Mouse (Mus musculus): Measurements from ENCODE around the gene Dusp6. TPM values are rescaled to one million over a fixed set of nuclear protein-coding genes. Genes with fewer than 3 reads are reported as not detected.

Dusp6 gene
- polyA plus RNA-seq, 1 experiment: 98.8 TPM

DNA sequence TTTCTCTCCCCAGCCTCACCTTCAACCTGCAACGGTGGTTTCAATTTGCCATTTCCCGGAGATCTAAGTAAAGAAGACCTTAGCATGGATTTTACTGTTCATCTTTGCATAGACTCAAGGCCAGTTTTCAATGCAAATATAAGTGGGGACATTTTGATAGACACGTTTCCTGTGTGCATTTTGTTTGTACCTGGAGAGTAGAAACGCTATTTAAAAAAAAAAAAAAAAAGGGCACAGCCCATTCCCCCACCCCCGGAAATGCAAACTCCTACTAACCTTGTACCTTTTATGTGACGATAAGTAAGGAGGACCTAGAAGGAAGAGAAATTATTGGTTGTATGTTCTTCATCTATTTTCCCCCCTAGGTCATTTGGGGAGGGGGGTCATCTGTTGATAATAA lies 24.2 kb downstream of the Dusp6 start:
- TF ChIP-seq POLR2A (IDR thresholded peaks at IDR 0.05; ENCODE audit: low read depth, low read length): no peak
- TF ChIP-seq CTCF (IDR thresholded peaks at IDR 0.05; ENCODE audit: extremely low read depth, insufficient read length, insufficient replicate concordance, low read depth, low read length): no peak
- Histone ChIP-seq H3K36me3 (ENCODE audit: control insufficient read depth, insufficient read depth, low read length) (no peaks in the 10 kb centered on the region), H3K27ac (ENCODE audit: insufficient read depth, low read depth, low read length) (no peak overlapping the region), H3K4me3 (ENCODE audit: low read depth, low read length) (peak overlapping the region; percentile 37), H3K4me1 (ENCODE audit: control insufficient read depth, insufficient read depth, insufficient read length, low read length) (no peaks in the 10 kb centered on the region), H3K27me3 (ENCODE audit: control insufficient read depth, insufficient read depth, low read length) (no peaks in the 10 kb centered on the region)
- WGBS: 28% methylated on average over 6 of the region's 6 CpGs

DNA sequence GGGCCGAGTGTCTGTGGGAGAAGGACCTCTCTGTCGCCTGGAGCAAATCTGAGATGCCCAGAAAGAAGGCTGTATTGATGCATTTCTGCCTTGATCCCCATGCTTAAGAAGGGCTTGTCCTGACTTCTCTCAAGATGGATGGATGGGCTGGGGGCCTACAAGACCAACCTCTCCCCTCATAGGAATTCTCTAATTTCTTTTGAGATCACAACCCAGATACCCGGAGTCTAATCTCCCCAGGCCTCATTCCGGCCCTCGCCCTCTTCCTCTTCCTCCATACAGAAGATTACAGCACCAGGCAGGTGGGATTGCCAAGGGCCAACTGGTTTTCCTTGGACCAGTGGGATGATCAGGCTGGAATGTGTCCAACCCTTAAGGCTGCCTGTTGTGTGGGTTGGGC lies 26.1 kb downstream of the Dusp6 start:
- Histone ChIP-seq H3K27me3 (ENCODE audit: control insufficient read depth, insufficient read depth, low read length) (no peaks in the 10 kb centered on the region), H3K36me3 (ENCODE audit: control insufficient read depth, insufficient read depth, low read length) (no peaks in the 10 kb centered on the region), H3K4me3 (ENCODE audit: low read depth, low read length) (no peak overlapping the region), H3K27ac (ENCODE audit: insufficient read depth, low read depth, low read length) (no peak overlapping the region), H3K4me1 (ENCODE audit: control insufficient read depth, insufficient read depth, insufficient read length, low read length) (no peaks in the 10 kb centered on the region)
- TF ChIP-seq POLR2A (IDR thresholded peaks at IDR 0.05; ENCODE audit: low read depth, low read length) (no peak), CTCF (IDR thresholded peaks at IDR 0.05; ENCODE audit: extremely low read depth, insufficient read length, insufficient replicate concordance, low read depth, low read length) (no peak)
- 89% methylated on average over 5 of the region's 5 CpGs for WGBS

DNA sequence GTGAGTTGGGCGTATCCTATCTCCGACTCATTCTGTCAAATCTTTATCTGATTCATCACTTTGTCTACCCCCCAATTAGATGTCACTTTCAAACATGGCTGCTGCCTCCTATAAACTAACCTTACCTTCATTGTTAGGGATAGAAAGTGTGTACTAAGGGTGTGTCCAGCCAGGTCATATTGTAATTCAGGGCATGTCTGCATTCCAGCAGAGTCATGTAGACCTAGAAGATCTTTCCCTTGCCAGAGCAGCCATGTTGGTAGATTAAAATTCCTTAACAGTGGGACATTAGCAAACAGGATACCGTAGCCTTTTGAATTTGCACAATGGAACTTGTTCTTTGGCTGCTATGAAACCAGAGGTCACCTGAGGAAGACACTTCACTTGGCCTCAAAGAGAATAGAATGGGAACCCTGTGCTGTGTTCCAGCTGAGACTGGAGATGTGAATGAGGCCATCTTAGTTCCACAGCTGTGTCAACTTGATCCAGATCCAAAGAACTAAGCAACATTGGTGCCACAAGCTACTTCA lies 30.1 kb downstream of the Dusp6 start:
- WGBS: 77% methylated on average over 3 of the region's 3 CpGs
- Histone ChIP-seq H3K27ac (ENCODE audit: insufficient read depth, low read depth, low read length) (no peak overlapping the region), H3K4me1 (ENCODE audit: control insufficient read depth, insufficient read depth, insufficient read length, low read length) (no peaks in the 10 kb centered on the region), H3K36me3 (ENCODE audit: control insufficient read depth, insufficient read depth, low read length) (no peaks in the 10 kb centered on the region), H3K27me3 (ENCODE audit: control insufficient read depth, insufficient read depth, low read length) (no peaks in the 10 kb centered on the region), H3K4me3 (ENCODE audit: low read depth, low read length) (no peak overlapping the region)
- TF ChIP-seq CTCF (IDR thresholded peaks at IDR 0.05; ENCODE audit: extremely low read depth, insufficient read length, insufficient replicate concordance, low read depth, low read length) (no peak), POLR2A (IDR thresholded peaks at IDR 0.05; ENCODE audit: low read depth, low read length) (no peak)

DNA sequence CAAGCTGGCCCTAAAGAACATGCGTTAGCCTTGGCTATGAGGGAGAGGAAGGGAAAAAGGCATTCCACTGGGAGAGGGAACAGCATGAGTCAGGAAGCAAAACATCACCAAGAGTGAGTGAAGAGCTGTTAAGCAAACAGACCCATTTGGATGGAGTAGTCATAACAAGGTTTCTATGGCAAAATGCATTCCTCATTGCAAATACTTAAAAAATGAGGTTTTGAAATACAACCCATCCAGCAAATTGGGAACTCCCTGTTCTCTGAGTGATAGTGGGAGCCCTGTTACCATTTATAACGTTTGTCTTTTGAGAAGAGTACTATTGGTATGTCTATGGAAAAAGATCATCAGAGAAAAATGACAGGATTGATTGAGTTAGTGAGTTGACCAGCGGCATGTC lies 34.7 kb downstream of the Dusp6 start:
- TF ChIP-seq POLR2A (IDR thresholded peaks at IDR 0.05; ENCODE audit: low read depth, low read length) (no peak), CTCF (IDR thresholded peaks at IDR 0.05; ENCODE audit: extremely low read depth, insufficient read length, insufficient replicate concordance, low read depth, low read length) (no peak)
- H3K4me3 ChIP-seq (ENCODE audit: low read depth, low read length): no peak overlapping the region
- H3K27me3 ChIP-seq (ENCODE audit: control insufficient read depth, insufficient read depth, low read length): no peaks in the 10 kb centered on the region
- no peak overlapping the region for H3K27ac ChIP-seq (ENCODE audit: insufficient read depth, low read depth, low read length)
- WGBS: 43% methylated on average over 3 of the region's 3 CpGs
- H3K4me1 ChIP-seq (ENCODE audit: control insufficient read depth, insufficient read depth, insufficient read length, low read length): peaks cover 9% of the 10 kb centered on the region; the same call in 1 of the 2 replicates
- no peaks in the 10 kb centered on the region for H3K36me3 ChIP-seq (ENCODE audit: control insufficient read depth, insufficient read depth, low read length)

DNA sequence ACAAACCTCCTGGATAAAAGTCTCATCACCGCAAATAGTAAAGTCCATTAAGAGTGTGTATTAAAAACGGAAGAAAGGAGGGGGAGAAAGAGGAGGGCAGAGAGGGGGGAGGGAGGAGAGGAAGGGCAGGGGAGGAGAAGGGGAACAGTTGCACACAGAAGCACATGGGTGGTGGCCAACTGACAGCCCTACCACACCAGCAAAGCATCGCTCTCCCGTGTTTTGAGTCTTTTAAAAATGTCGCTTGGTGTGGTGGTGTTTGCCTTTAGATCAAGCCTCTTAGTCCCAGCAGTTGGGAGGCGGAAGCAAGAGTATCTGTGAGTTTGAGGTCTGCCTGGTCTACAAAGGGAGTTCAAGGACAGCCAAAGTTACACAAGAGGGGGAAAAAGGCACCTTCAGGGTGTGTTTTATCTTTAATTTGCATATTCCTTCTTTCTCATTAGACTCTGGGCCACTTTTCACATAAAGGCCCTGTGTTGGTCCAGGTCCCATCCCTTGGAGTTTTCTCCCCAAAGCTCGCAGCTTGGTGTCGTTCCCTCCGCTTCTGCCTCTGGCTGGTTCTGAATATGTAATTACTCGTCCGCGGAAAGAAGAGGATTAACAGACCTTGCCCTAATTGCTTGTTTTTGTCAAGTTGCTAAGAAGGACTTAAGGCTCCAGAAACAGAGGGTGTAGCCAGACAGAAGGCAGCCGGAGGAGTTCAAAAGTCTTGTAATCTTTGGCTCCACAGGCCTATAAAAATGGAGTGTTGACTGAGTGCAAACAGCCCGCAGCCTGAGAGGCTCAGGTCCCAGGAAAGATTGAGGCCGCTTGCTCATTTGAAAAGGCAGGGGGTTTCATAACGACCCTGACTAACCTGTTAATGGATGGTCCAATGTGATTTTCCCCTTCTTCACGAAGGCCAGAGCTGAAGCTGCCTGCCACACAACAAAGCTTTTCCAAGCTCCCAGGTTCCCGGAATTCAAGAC lies 35.6 kb downstream of the Dusp6 start:
- TF ChIP-seq POLR2A (IDR thresholded peaks at IDR 0.05; ENCODE audit: low read depth, low read length): no peak
- TF ChIP-seq CTCF (IDR thresholded peaks at IDR 0.05; ENCODE audit: extremely low read depth, insufficient read length, insufficient replicate concordance, low read depth, low read length): no peak
- 27% methylated on average over 18 of the region's 18 CpGs for WGBS
- Histone ChIP-seq H3K27me3 (ENCODE audit: control insufficient read depth, insufficient read depth, low read length) (no peaks in the 10 kb centered on the region), H3K4me3 (ENCODE audit: low read depth, low read length) (no peak overlapping the region), H3K27ac (ENCODE audit: insufficient read depth, low read depth, low read length) (no peak overlapping the region), H3K4me1 (ENCODE audit: control insufficient read depth, insufficient read depth, insufficient read length, low read length) (peaks cover 9% of the 10 kb centered on the region; the same call in 1 of the 2 replicates), H3K36me3 (ENCODE audit: control insufficient read depth, insufficient read depth, low read length) (no peaks in the 10 kb centered on the region)

DNA sequence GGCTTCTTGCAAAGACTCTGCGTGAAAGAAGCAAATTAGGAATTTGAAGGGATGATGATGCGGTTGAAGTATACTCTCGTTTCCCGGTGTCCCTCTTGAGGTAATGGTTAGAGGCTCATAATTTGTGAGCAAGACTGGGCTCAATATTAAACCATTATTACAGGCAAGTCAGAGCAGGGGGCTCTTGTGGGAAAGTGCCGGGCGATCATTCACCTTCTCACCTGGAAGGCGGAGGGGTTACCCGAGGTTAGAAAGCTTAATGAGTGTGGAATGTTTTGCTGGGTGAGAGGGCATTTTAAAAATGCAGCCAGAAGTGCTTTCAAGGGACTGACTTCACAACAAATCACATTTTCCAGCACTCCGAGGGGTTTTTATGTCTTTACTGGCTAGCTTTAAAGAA lies 36.3 kb downstream of the Dusp6 start:
- Histone ChIP-seq H3K4me1 (ENCODE audit: control insufficient read depth, insufficient read depth, insufficient read length, low read length) (peaks cover 9% of the 10 kb centered on the region; the same call in 1 of the 2 replicates), H3K27me3 (ENCODE audit: control insufficient read depth, insufficient read depth, low read length) (no peaks in the 10 kb centered on the region), H3K36me3 (ENCODE audit: control insufficient read depth, insufficient read depth, low read length) (no peaks in the 10 kb centered on the region), H3K4me3 (ENCODE audit: low read depth, low read length) (no peak overlapping the region), H3K27ac (ENCODE audit: insufficient read depth, low read depth, low read length) (no peak overlapping the region)
- no peak for TF ChIP-seq CTCF (IDR thresholded peaks at IDR 0.05; ENCODE audit: extremely low read depth, insufficient read length, insufficient replicate concordance, low read depth, low read length)
- TF ChIP-seq POLR2A (IDR thresholded peaks at IDR 0.05; ENCODE audit: low read depth, low read length): no peak
- WGBS: 76% methylated on average over 9 of the region's 9 CpGs

DNA sequence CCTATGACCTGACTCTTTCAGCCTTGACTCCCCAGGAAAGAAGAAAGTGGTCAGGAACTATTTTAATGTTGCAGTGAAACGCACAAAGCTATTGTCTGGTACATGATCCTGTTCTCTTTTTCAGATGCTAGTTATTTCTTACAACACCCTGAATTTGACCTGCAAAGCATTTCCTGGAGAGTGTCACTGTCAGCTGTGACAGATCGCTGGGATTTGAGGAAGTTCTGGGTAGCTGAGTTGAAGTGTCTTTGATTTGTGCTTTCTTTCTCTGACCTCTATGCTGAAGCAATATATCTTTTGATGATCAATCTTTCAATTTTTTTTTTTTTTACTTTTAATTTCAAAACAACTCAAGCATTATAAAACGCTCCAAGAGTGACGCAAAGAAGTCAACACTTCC lies 39.0 kb downstream of the Dusp6 start:
- H3K36me3 ChIP-seq (ENCODE audit: control insufficient read depth, insufficient read depth, low read length): no peaks in the 10 kb centered on the region
- TF ChIP-seq CTCF (IDR thresholded peaks at IDR 0.05; ENCODE audit: extremely low read depth, insufficient read length, insufficient replicate concordance, low read depth, low read length): no peak
- TF ChIP-seq POLR2A (IDR thresholded peaks at IDR 0.05; ENCODE audit: low read depth, low read length): no peak
- no peak overlapping the region for H3K4me3 ChIP-seq (ENCODE audit: low read depth, low read length)
- H3K27ac ChIP-seq (ENCODE audit: insufficient read depth, low read depth, low read length): no peak overlapping the region
- H3K4me1 ChIP-seq (ENCODE audit: control insufficient read depth, insufficient read depth, insufficient read length, low read length): peaks cover 9% of the 10 kb centered on the region; the same call in 1 of the 2 replicates
- H3K27me3 ChIP-seq (ENCODE audit: control insufficient read depth, insufficient read depth, low read length): no peaks in the 10 kb centered on the region
- 70% methylated on average over 4 of the region's 4 CpGs for WGBS
